Mouse (Mus musculus): Measurements from ENCODE around the gene Sgms2. TPM values are rescaled to one million over a fixed set of nuclear protein-coding genes. Genes with fewer than 3 reads are reported as not detected.

Gene Sgms2
- polyA plus RNA-seq, 1 experiment from 2014 or later = 9.1 TPM

GRCm38 (mm10) chr3:131481976-131482712 lies 9.1 kb downstream of the Sgms2 start:
- no peak overlapping the region for H3K4me2 ChIP-seq (replicated peaks; ENCODE audit: low read depth)
- TF ChIP-seq EP300 (optimal IDR thresholded peaks at IDR 0.05) = no peak
- TF ChIP-seq CTCF (IDR thresholded peaks at IDR 0.05; ENCODE audit: low read depth) = no peak
- no peak overlapping the region for H3K9ac ChIP-seq (ENCODE audit: low read length)
- no peak overlapping the region for H3K4me3 ChIP-seq (ENCODE audit: low read depth, low read length)
- no peak for ATAC-seq (ENCODE audit: low FRiP score, low TSS enrichment)
- no peaks in the 10 kb centered on the region; the same call in 1 of the 2 replicates for H3K4me1 ChIP-seq (replicated peaks; ENCODE audit: control insufficient read depth, insufficient read depth)
- H3K9me3 ChIP-seq (ENCODE audit: control insufficient read depth, low read length) = no peaks in the 10 kb centered on the region
- 68% methylated on average over 17 of the region's 17 CpGs for WGBS
- no peaks in the 10 kb centered on the region for H3K36me3 ChIP-seq (ENCODE audit: control insufficient read depth, insufficient read depth, low read length)
- no peak overlapping the region for H3K27ac ChIP-seq (replicated peaks)
- no peaks in the 10 kb centered on the region for H3K27me3 ChIP-seq (ENCODE audit: control insufficient read depth, insufficient read depth, low read length)
- no peak for DNase-seq (ENCODE audit: low spot score)

GRCm38 (mm10) chr3:131480659-131481058 lies 10.6 kb downstream of the Sgms2 start:
- no peak for TF ChIP-seq EP300 (optimal IDR thresholded peaks at IDR 0.05)
- peak; percentile 38 for TF ChIP-seq CTCF (IDR thresholded peaks at IDR 0.05; ENCODE audit: low read depth)
- DNase-seq (ENCODE audit: low spot score) (no peak), ATAC-seq (ENCODE audit: low FRiP score, low TSS enrichment) (no peak)
- no peak overlapping the region for H3K27ac ChIP-seq (replicated peaks)
- no peak overlapping the region for H3K4me3 ChIP-seq (ENCODE audit: low read depth, low read length)
- no peaks in the 10 kb centered on the region for H3K9me3 ChIP-seq (ENCODE audit: control insufficient read depth, low read length)
- no peak overlapping the region for H3K4me2 ChIP-seq (replicated peaks; ENCODE audit: low read depth)
- no peaks in the 10 kb centered on the region for H3K27me3 ChIP-seq (ENCODE audit: control insufficient read depth, insufficient read depth, low read length)
- H3K9ac ChIP-seq (ENCODE audit: low read length) = no peak overlapping the region
- H3K4me1 ChIP-seq (replicated peaks; ENCODE audit: control insufficient read depth, insufficient read depth) = no peaks in the 10 kb centered on the region; the same call in 1 of the 2 replicates
- H3K36me3 ChIP-seq (ENCODE audit: control insufficient read depth, insufficient read depth, low read length) = no peaks in the 10 kb centered on the region
- WGBS = 68% methylated on average over 3 of the region's 3 CpGs

GRCm38 (mm10) chr3:131479415-131479814 lies 11.8 kb downstream of the Sgms2 start:
- 86% methylated on average over 3 of the region's 3 CpGs for whole genome bisulfite sequencing
- no peak overlapping the region for H3K4me3 ChIP-seq (ENCODE audit: low read depth, low read length)
- ATAC-seq (ENCODE audit: low FRiP score, low TSS enrichment) = no peak

GRCm38 (mm10) chr3:131476002-131476401 lies 15.2 kb downstream of the Sgms2 start:
- Histone ChIP-seq H3K27me3 (ENCODE audit: control insufficient read depth, insufficient read depth, low read length) (no peaks in the 10 kb centered on the region), H3K36me3 (ENCODE audit: control insufficient read depth, insufficient read depth, low read length) (no peaks in the 10 kb centered on the region), H3K9me3 (ENCODE audit: control insufficient read depth, low read length) (no peaks in the 10 kb centered on the region), H3K4me1 (replicated peaks; ENCODE audit: control insufficient read depth, insufficient read depth) (no peaks in the 10 kb centered on the region), H3K27ac (replicated peaks) (no peak overlapping the region), H3K9ac (ENCODE audit: low read length) (no peak overlapping the region), H3K4me3 (ENCODE audit: low read depth, low read length) (no peak overlapping the region), H3K4me2 (replicated peaks; ENCODE audit: low read depth) (no peak overlapping the region)
- 97% methylated on average over 10 of the region's 10 CpGs for WGBS
- DNase-seq (ENCODE audit: low spot score) (no peak), ATAC-seq (ENCODE audit: low FRiP score, low TSS enrichment) (no peak)
- TF ChIP-seq EP300 (optimal IDR thresholded peaks at IDR 0.05) (no peak), CTCF (IDR thresholded peaks at IDR 0.05; ENCODE audit: low read depth) (no peak)

More at GRCm38 (mm10) chr3:131479415-131479814, 11.8 kb downstream of the Sgms2 start:
- Histone ChIP-seq H3K9ac (ENCODE audit: low read length) (no peak overlapping the region), H3K27ac (replicated peaks) (no peak overlapping the region), H3K36me3 (ENCODE audit: control insufficient read depth, insufficient read depth, low read length) (no peaks in the 10 kb centered on the region), H3K4me2 (replicated peaks; ENCODE audit: low read depth) (no peak overlapping the region), H3K4me1 (replicated peaks; ENCODE audit: control insufficient read depth, insufficient read depth) (no peaks in the 10 kb centered on the region), H3K27me3 (ENCODE audit: control insufficient read depth, insufficient read depth, low read length) (no peaks in the 10 kb centered on the region), H3K9me3 (ENCODE audit: control insufficient read depth, low read length) (no peaks in the 10 kb centered on the region)
- TF ChIP-seq CTCF (IDR thresholded peaks at IDR 0.05; ENCODE audit: low read depth) (no peak), EP300 (optimal IDR thresholded peaks at IDR 0.05) (no peak)
- DNase-seq (ENCODE audit: low spot score) = no peak

- no peak for ATAC-seq (ENCODE audit: low FRiP score, low TSS enrichment)
- WGBS = 75% methylated on average over 13 of the region's 13 CpGs
- H3K9ac ChIP-seq (ENCODE audit: low read length) = no peak overlapping the region
- no peak overlapping the region for H3K27ac ChIP-seq (replicated peaks)
- TF ChIP-seq EP300 (optimal IDR thresholded peaks at IDR 0.05) (no peak), CTCF (IDR thresholded peaks at IDR 0.05; ENCODE audit: low read depth) (no peak)
- H3K4me3 ChIP-seq (ENCODE audit: low read depth, low read length) = no peak overlapping the region
- DNase-seq (ENCODE audit: low spot score) = no peak
- no peaks in the 10 kb centered on the region for H3K36me3 ChIP-seq (ENCODE audit: control insufficient read depth, insufficient read depth, low read length)
- H3K4me2 ChIP-seq (replicated peaks; ENCODE audit: low read depth) = no peak overlapping the region
- no peaks in the 10 kb centered on the region for H3K27me3 ChIP-seq (ENCODE audit: control insufficient read depth, insufficient read depth, low read length)
- H3K9me3 ChIP-seq (ENCODE audit: control insufficient read depth, low read length) = no peaks in the 10 kb centered on the region
- H3K4me1 ChIP-seq (replicated peaks; ENCODE audit: control insufficient read depth, insufficient read depth) = no peaks in the 10 kb centered on the region
Measured at GRCm38 (mm10) chr3:131474526-131474925, 16.7 kb downstream of the Sgms2 start.

GRCm38 (mm10) chr3:131473496-131473895 lies 17.7 kb downstream of the Sgms2 start:
- Histone ChIP-seq H3K4me1 (replicated peaks; ENCODE audit: control insufficient read depth, insufficient read depth) (no peaks in the 10 kb centered on the region), H3K9ac (ENCODE audit: low read length) (no peak overlapping the region), H3K9me3 (ENCODE audit: control insufficient read depth, low read length) (no peaks in the 10 kb centered on the region), H3K36me3 (ENCODE audit: control insufficient read depth, insufficient read depth, low read length) (no peaks in the 10 kb centered on the region), H3K4me3 (ENCODE audit: low read depth, low read length) (no peak overlapping the region), H3K27me3 (ENCODE audit: control insufficient read depth, insufficient read depth, low read length) (no peaks in the 10 kb centered on the region), H3K27ac (replicated peaks) (no peak overlapping the region), H3K4me2 (replicated peaks; ENCODE audit: low read depth) (no peak overlapping the region)
- WGBS = 44% methylated on average over 1 of the region's 1 CpGs
- no peak for TF ChIP-seq CTCF (IDR thresholded peaks at IDR 0.05; ENCODE audit: low read depth)
- TF ChIP-seq EP300 (optimal IDR thresholded peaks at IDR 0.05) = no peak
- ATAC-seq (ENCODE audit: low FRiP score, low TSS enrichment) (no peak), DNase-seq (ENCODE audit: low spot score) (no peak)
